Mouse (Mus musculus) left cerebral cortex, adult 2 months (tissue): ENCODE measurements at regions not wholly inside any gene's neighbourhood (a gene's known extent, or its start where the extent isn't known, plus 50 kb on each side); places are given as distances from the start of the nearest gene placed in this dataset.
"Not testable (repeated sequence)": the region's sequence is repeated elsewhere in the genome, so short reads cannot be mapped to it uniquely, and the experiment has no call there.

Experiments used
- DNase-seq, 2 experiments: peaks; one replicate each; pipeline ENCODE4 v3.0.0; 2021 to 2022; ENCODE audit warnings: low spot score in 2 of 2, mixed read lengths in 1 of 2; ENCODE audit errors: extremely low spot score in 1 of 2
- H3K27ac ChIP-seq: fragments of 200-600 bp; 2 replicates; pipeline ENCODE4 v1.8.1; 2022
- H3K4me3 ChIP-seq: fragments of 200-600 bp; 2 replicates; pipeline ENCODE4 v1.8.1; 2022
- CTCF ChIP-seq: fragments of 200-600 bp; IDR thresholded peaks from 2 replicates; pipeline ENCODE4 v1.8.1; 2022; ENCODE audit warnings: antibody characterized with exemption, mild to moderate bottlenecking, moderate library complexity
- intact Hi-C: fragments of 180-260 bp; cut with DNase I; formaldehyde crosslinking; loops from one replicate; pipeline ENCODE4 v1.15.1; 2025

DNA sequence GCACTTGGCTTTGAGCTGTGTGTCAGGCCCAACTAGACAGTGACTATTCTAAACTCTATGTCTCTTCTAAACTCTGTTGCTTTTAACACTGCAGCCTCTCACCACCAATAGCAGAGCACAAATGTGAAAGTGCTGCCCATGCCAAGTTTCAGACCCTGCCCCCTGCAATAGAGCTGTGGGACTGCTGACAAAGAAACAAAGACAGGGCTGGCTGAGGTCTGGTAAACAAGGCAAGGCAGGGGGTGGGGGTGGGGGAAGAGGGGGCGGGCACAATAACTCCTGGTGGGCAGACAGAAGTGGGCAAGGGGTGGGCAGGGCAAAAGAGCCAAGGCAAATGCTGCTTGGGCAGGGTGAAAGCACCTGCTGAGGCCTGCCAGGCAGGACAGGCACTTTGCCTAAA is 172.9 kb upstream of the 9130204L05Rik start:
- no peak for TF ChIP-seq CTCF
- no peak overlapping the region for H3K27ac ChIP-seq
- no peak for DNase-seq
- H3K4me3 ChIP-seq: no peak overlapping the region
- intact Hi-C loops: no loop called here

- H3K27ac ChIP-seq, intact Hi-C loops, DNase-seq: not testable (repeated sequence)
These were observed 164.3 kb upstream of the 9130204L05Rik start for GRCm38 (mm10) chr3:91254926-91255325.

DNA sequence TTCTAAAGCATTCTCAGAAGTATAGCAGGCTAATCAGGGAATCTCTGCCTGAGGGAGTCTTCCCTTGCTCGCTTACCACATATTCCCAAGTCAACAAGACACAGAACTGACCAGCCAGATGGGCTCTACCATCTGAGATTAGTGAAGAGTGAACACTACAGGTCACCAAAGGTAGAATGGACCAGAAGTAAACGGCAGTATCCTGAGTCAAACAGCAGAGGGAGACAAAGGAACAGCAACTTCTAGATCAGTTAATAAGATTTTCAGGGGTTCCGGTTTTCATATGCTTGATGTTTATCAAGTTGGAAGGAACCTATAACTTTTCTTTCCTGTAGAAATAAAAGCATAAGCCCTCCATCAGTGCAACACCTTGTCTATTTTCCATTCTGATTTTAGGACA is 132.6 kb upstream of the 9130204L05Rik start:
- no peak for DNase-seq
- H3K4me3 ChIP-seq: no peak overlapping the region
- intact Hi-C loops: no loop called here
- peak; percentile 16 for TF ChIP-seq CTCF
- H3K27ac ChIP-seq: no peak overlapping the region

More at GRCm38 (mm10) chr3:91254926-91255325, 164.3 kb upstream of the 9130204L05Rik start:
- H3K4me3 ChIP-seq: not testable (repeated sequence)

DNA sequence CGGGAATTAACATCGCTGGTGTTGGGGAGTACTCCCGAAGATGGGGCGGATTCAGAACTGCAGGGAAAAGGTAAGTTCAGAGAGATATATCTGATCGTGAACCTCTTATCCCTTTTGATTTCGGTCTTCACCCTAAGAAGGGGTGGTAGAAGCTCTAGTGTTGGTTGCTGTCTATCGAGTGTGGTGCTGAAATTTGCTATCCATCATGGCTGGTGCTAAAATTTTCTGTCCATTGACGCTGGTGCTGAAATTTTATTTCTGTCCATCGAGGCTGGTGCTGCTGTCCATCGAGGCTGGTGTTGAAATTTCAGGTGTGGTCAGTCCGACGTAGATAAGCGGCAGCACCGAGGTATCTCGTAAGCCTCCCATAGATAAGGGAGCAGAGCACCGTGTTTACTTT is 122.7 kb upstream of the 9130204L05Rik start:
- intact Hi-C loops: no loop called here
- Histone ChIP-seq H3K27ac (no peak overlapping the region), H3K4me3 (no peak overlapping the region)
- TF ChIP-seq CTCF: no peak
- DNase-seq: no peak
